Mouse (Mus musculus): Measurements from ENCODE around the gene Zdhhc4.

GRCm38 (mm10) chr5:143359263-143359662 lies 30.2 kb upstream of the Zdhhc4 start:
- TF ChIP-seq MAFK (IDR thresholded peaks at IDR 0.05; ENCODE audit: insufficient read depth, low read depth, low read length) = no peak
- TF ChIP-seq ZNF384 (IDR thresholded peaks at IDR 0.05; ENCODE audit: low read depth, low read length) = no peak
